Mouse (Mus musculus) G1E (cell line): ENCODE measurements around the gene Skap2.

Source experiments
- CTCF ChIP-seq: IDR thresholded peaks from 2 replicates; pipeline ENCODE4 v1.5.1; 2012; ENCODE audit warnings: low read depth, low read length, inconsistent platforms, mixed read lengths
- GATA1 ChIP-seq: IDR thresholded peaks from 2 replicates; pipeline ENCODE4 v1.6.1; 2012; ENCODE audit warnings: borderline replicate concordance, low read length, inconsistent platforms, mixed read lengths

- TF ChIP-seq CTCF (no peak), GATA1 (no peak)
These were observed 13.2 kb downstream of the Skap2 start for GRCm38 (mm10) chr6:51999157-51999478.
